Mouse (Mus musculus) adrenal gland, adult (tissue): Measurements from ENCODE around the gene Cyp17a1.

Experiments used
- DNase-seq, 2 experiments: peaks; one replicate each; pipeline ENCODE4 v3.0.0; 2022 to 2023; ENCODE audit warnings: low spot score in 1 of 2; ENCODE audit not compliant: inconsistent age in 2 of 2

Cyp17a1 gene

DNA sequence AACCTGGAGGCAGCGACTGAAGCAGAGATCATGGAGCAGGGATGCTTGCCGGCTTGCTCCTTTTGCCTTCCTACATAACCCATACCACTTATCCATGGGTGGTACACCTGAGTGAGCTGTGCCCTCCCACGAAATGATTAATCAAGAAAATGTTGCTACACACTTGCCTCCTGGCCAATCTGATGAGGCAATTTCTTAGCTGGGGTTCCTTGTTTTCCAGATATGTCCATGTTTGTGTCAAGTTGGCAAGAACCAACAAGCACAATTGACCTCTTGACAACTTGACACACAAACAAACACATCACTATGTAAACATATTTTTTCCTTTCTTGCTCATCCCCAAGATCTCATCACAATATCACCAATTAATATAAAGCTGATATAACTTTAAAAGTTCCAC lies 2.7 kb upstream of the Cyp17a1 start:
- DNase-seq = no peak

GRCm38 (mm10) chr19:46670691-46671090 lies 2.3 kb downstream of the Cyp17a1 start:
- peak; percentile 66 to 87 for DNase-seq

DNA sequence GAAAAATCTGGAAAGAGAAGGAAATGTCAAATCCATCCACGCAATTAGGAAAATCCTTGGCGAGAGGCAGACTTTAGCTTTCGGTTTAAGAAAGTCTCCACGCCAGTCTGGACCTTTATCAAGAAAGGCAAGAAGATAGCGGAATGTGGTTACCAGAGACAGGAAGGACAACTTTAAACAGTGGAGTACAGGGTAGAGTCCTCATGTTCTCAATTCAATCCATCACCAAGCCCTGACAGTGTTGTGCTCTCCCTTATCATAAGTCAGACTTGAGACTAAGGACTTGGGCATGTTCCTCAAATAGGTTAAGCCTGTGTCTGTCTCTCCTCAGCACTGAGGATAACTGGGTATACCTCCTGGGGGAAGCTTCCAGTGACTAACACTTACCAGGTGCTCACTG lies 3.2 kb downstream of the Cyp17a1 start:
- peak in 1 of 2 experiments; percentile 19 for DNase-seq

GRCm38 (mm10) chr19:46668263-46668662 lies 4.7 kb downstream of the Cyp17a1 start:
- no peak for DNase-seq

- peak in 1 of 2 experiments; percentile 60 for DNase-seq
Observed at GRCm38 (mm10) chr19:46667300-46667699, 5.7 kb downstream of the Cyp17a1 start.

- peak in 1 of 2 experiments; percentile 25 for DNase-seq
Observed at GRCm38 (mm10) chr19:46665474-46665873, 7.5 kb downstream of the Cyp17a1 start.

GRCm38 (mm10) chr19:46662784-46663183 lies 10.2 kb downstream of the Cyp17a1 start:
- DNase-seq = peak in 1 of 2 experiments; percentile 41

- DNase-seq = peak in 1 of 2 experiments; percentile 43
Observed at GRCm38 (mm10) chr19:46662214-46662613, 10.8 kb downstream of the Cyp17a1 start.

DNA sequence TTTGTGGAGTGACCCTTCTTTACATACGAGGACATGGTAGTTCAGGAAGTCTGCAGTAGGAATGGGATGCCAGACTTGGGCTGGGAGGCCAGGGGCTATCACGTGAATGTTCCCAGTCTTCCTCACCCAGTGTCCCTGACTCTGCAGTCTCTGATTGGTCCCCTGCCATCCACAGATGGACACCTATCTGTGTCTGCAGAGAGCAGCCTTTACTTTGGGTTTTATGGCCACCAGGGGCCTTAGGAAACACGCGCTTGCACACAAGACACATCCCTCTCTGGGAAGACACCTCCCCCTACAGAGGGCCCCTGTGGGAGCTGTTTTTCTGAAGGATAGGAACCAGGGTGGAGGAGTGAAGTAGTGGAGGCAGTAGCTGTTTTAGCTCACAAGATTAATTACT lies 11.5 kb downstream of the Cyp17a1 start:
- DNase-seq = peak in 1 of 2 experiments; percentile 46

DNA sequence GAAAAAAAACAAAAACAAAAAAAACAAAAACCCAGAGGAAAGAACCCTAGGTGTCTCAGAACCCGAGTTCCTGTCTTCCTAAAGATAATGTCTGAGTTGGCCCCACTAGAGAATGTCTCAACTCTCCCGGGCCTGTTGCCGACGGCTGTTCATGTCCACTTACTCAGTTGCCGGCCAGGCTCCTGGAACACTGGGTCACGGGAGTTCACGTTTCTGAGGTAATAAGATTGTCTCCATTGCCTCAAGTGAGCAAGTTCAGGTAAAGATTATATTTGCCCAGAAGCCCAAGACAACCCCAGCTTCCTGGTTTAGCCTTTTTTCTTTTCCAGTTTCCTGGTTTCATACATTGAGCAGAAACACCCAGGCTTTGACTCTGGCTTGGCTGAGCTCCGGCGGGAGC lies 14.1 kb downstream of the Cyp17a1 start:
- no peak for DNase-seq

DNA sequence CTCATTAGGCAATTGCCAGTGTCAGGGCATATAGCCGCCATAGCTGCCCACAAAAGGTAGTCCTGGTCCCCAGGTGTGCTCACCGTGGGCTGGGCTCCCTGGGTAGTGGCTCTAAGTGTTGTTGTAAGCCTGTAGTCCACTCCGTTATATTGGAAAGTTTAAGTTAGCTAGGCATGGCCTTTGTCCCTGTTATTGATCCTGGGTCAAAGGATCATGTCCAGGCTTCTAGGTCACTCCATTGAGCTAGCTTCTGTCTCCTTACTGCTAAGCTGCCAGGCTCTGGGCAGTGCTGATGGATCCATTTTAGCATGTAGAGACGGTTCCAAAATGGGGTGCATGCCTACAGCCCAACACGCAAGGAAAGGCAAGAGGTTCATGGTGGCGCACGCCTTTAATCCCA lies 14.6 kb downstream of the Cyp17a1 start:
- no peak for DNase-seq

DNA sequence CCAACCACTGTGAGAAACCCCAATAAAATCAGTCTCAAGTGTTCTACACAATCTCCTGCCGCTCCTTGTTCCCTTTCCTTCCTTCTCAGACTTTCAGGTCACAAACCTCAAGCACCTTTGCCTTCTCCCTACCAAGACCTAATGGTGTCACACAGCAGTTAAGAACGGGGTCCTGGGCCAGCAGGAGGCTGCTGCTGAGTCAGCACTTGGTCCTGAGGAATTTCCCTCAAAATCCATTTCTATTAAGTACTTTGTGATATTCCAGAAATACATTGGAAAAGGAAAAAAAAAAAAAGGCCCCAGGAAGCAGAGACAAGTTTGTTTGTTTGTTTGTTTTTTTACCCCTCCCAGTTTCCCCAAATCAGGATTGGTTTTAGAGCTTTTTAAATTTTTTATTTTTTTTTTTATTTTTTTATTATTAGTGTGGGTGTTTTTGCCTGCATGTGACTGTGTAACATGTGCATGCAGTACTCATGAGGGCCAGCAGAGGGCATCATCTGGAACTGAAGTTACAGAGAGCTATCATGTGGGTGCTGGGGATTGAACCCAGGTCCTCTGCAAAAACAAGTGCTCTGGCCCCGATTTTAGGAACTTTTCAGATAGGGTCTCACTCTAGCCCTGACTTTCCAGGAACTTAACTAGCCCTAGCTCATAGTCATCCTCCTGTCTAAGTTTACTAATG lies 15.5 kb downstream of the Cyp17a1 start:
- peak in 1 of 2 experiments; percentile 68 for DNase-seq

- DNase-seq = no peak
Observed at GRCm38 (mm10) chr19:46656151-46656840, 16.7 kb downstream of the Cyp17a1 start.

- DNase-seq = no peak
Observed at GRCm38 (mm10) chr19:46655626-46656025, 17.3 kb downstream of the Cyp17a1 start.

GRCm38 (mm10) chr19:46653616-46654235 lies 19.2 kb downstream of the Cyp17a1 start:
- no peak for DNase-seq

DNA sequence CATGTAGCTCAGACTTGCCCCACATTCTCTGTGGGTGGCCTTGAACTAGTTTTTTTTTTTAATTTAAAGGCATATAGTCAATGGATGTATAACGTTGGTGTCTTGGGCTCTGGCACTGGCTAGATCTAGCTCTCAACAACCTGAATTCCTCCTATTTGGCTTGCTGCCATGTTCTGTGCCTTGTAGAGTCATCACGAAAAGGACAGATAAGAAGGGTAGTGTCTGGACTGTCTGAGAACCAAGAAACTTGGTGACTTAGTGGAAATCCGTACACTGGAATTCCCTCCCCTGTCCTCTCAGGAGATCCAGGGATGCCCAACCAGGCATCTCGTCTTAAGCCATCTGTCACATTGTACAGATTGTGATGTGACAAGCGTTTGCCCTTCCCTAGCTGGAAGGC lies 19.8 kb downstream of the Cyp17a1 start:
- DNase-seq = peak in 1 of 2 experiments; percentile 72

DNA sequence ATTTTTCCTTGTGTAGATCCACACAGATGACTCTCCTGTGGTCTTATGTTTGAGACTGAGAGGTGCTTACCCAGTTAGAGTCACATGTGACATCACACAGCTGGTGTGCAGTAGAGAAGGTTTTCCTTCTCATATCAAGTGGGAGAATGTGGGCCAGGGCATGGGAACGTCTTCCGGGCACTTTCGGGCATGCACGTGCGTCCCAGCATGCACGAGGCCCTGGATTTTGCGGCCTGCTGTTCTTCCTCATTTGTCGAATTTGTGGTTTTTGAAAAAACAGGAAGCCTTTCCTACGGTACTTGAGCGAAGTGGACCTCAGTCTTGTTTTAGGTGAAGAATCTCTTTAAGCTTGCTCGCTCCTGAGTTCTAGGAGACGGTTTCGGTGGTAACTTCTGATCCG lies 24.4 kb downstream of the Cyp17a1 start:
- DNase-seq = no peak

DNA sequence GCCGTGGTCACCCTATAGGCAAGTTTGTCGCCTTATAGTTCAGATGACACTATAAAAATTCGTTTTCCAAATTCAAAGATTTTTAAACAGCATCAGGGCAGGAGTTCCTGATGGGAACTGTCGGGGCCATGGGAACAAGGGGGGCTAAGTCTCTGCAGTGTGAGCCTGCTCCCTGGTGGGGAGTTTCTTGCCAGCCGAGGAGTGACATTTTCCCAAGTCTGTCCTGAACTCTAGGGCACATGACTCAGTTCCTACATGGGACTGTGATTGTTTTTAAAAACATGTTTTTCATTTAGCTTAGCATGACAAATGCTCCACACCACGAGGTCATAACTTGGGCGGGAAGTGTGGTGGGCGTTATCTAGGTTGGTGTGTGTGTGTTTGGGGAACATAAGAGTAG lies 25.1 kb downstream of the Cyp17a1 start:
- DNase-seq = peak in 1 of 2 experiments; percentile 71

DNA sequence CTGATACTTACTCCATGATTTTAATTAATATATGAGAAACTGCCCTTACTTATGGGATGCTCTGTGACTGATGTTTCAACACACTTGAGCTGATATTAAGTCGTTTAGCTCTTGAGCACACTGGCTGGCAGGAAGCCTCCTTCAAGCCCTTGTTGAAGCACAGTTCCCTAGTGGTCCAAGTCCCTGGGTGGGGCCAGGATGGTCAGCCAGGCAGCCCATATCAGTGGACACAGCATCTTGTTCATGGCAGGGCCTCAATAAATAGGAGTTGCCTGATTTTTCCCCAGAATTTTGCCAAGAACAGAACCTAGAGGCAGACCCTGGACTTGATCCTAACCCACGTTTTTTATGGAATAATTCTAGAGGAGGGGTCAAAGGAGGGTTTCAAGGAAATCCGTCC lies 25.7 kb downstream of the Cyp17a1 start:
- no peak for DNase-seq

DNA sequence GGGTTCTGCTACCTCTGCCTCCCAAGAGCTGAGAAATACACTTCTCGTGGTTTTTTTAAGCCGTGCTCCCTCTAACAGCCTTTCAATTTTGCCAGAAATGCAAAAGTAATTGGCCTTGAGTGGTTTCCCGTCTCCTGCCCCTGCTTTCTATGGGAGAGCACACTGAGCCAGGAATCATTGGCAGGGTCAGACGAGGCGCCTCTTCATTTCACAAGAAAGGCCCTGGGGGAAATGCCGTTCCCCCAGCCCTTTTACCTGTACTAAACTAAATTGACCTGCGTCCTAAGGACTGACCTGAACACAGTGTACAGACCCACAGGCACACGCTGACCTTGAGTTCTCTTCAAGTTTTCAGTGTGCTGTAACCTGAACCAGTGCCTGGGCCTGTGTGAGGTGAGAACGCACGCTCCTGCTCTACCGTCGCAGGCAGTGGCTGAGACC lies 26.9 kb downstream of the Cyp17a1 start:
- peak in 1 of 2 experiments; percentile 82 for DNase-seq

GRCm38 (mm10) chr19:46644793-46645602 lies 28.0 kb downstream of the Cyp17a1 start:
- DNase-seq = peak in 1 of 2 experiments; percentile 79
